Mouse (Mus musculus): ENCODE measurements at regions not wholly inside any gene's neighbourhood (a gene's known extent, or its start where the extent isn't known, plus 50 kb on each side); places are given as distances from the start of the nearest gene placed in this dataset.
"Not testable (repeated sequence)": the region's sequence is repeated elsewhere in the genome, so short reads cannot be mapped to it uniquely, and the experiment has no call there.

GRCm38 (mm10) chr2:43072964-43073619, 419.7 kb upstream of the Lrp1b start:
- DNase-seq (ENCODE audit: low spot score): no peak

GRCm38 (mm10) chr2:43097560-43098233, 444.3 kb upstream of the Lrp1b start:
- peak; percentile 75 for DNase-seq (ENCODE audit: low spot score)

GRCm38 (mm10) chr2:43119862-43120261, 435.3 kb upstream of the Kynu start:
- no peak for DNase-seq (ENCODE audit: low spot score)

GRCm38 (mm10) chr2:43153574-43153973, 401.6 kb upstream of the Kynu start:
- DNase-seq (ENCODE audit: low spot score): no peak

GRCm38 (mm10) chr2:43182105-43182504, 373.0 kb upstream of the Kynu start:
- DNase-seq (ENCODE audit: low spot score): no peak

GRCm38 (mm10) chr2:43195531-43195930, 359.6 kb upstream of the Kynu start:
- not testable (repeated sequence) for DNase-seq (ENCODE audit: low spot score)

GRCm38 (mm10) chr2:43208223-43208622, 346.9 kb upstream of the Kynu start:
- no peak for DNase-seq (ENCODE audit: low spot score)

GRCm38 (mm10) chr2:43213901-43214300, 341.2 kb upstream of the Kynu start:
- DNase-seq (ENCODE audit: low spot score): no peak

GRCm38 (mm10) chr2:43217119-43217518, 338.0 kb upstream of the Kynu start:
- DNase-seq (ENCODE audit: low spot score): no peak

GRCm38 (mm10) chr2:43222721-43223120, 332.4 kb upstream of the Kynu start:
- no peak for DNase-seq (ENCODE audit: low spot score)

- not testable (repeated sequence) for DNase-seq (ENCODE audit: low spot score)
Observed at GRCm38 (mm10) chr2:43224728-43225127, 330.4 kb upstream of the Kynu start.

- DNase-seq (ENCODE audit: low spot score): no peak
Observed at GRCm38 (mm10) chr2:43246786-43247185, 308.3 kb upstream of the Kynu start.

- no peak for DNase-seq (ENCODE audit: low spot score)
Observed at GRCm38 (mm10) chr2:43248671-43249070, 306.5 kb upstream of the Kynu start.

GRCm38 (mm10) chr2:43254709-43255108, 300.4 kb upstream of the Kynu start:
- no peak for DNase-seq (ENCODE audit: low spot score)

GRCm38 (mm10) chr2:43270802-43271201, 284.3 kb upstream of the Kynu start:
- no peak for DNase-seq (ENCODE audit: low spot score)

- DNase-seq (ENCODE audit: low spot score): no peak
Observed at GRCm38 (mm10) chr2:43272080-43272479, 283.0 kb upstream of the Kynu start.

GRCm38 (mm10) chr2:43274012-43274411, 281.1 kb upstream of the Kynu start:
- no peak for DNase-seq (ENCODE audit: low spot score)

- DNase-seq (ENCODE audit: low spot score): no peak
Observed at GRCm38 (mm10) chr2:43295801-43296200, 259.3 kb upstream of the Kynu start.

GRCm38 (mm10) chr2:43323836-43324235, 231.3 kb upstream of the Kynu start:
- DNase-seq (ENCODE audit: low spot score): no peak

GRCm38 (mm10) chr2:43364301-43364700, 190.8 kb upstream of the Kynu start:
- no peak for DNase-seq (ENCODE audit: low spot score)

GRCm38 (mm10) chr2:43365812-43366211, 189.3 kb upstream of the Kynu start:
- no peak for DNase-seq (ENCODE audit: low spot score)

GRCm38 (mm10) chr2:43403348-43403747, 151.8 kb upstream of the Kynu start:
- no peak for DNase-seq (ENCODE audit: low spot score)

- DNase-seq (ENCODE audit: low spot score): no peak
Observed at GRCm38 (mm10) chr2:43404163-43404967, 150.8 kb upstream of the Kynu start.
